Mouse (Mus musculus): ENCODE data around the gene Fut9. TPM values are rescaled to one million over a fixed set of nuclear protein-coding genes. Genes with fewer than 3 reads are reported as not detected.

Fut9 gene
- polyA plus RNA-seq (2015; fragmentation: Nextera tagmentation; extraction: Ambion mirVana) = 0.40 and 0.70 TPM in 2 replicates

DNA sequence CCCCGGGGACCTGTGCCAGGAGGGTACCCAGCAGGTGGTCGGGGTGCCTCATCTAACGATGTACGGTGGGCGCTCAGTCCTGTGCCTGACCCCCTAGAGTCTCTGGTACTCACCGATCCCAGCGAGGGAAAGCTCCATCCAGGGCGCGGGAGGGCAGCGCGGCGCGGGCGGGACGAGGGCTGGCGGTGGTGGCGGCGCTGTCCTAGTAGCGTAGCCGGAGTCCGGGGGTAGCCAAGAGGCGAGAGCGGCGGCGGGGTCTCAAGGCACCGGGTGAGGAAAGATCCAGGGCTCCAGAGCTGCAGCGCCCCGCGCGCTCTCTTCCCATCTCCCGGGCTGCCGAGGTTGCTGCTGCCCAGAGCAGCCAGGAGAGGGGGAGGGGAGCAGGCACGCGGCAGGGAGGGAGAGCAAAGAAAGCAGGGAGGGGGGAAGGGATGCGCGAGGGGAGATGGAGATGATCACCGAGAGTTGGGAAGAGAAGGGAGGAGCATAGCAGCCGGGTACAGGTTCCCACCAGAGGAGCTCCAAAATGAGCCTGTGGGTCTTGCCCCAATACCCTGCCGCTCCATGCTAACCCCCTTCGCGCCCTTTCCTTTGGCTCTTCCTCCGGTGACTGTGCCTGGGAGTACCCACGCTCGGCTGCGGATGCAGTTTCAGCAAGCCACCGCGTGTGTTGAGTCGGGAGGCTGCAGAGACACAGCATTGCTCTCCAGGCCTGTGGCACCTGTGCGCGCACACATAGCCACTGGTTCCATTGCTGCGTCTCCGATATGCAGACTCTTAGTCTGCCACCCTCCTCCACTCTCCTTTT, at the start of gene Fut9:
Gene Fut9, minus strand, starts transcription at position 769 of the 808 bp plus-strand sequence.
- H3K4me3 ChIP-seq = peak within 1 kb of the TSS; percentile 47
- H3K36me3 ChIP-seq = no peaks in the 10 kb centered on the region
- peaks cover 31% of the 10 kb centered on the region for H3K27me3 ChIP-seq
- H3K9ac ChIP-seq = peak within 1 kb of the TSS; percentile 68
- ATAC-seq (ENCODE audit: insufficient number of reproducible peaks, insufficient read depth, low FRiP score, low TSS enrichment, low read depth) = peak; percentile 70
- WGBS = under 1% methylated on average over 48 of the region's 52 CpGs
- H3K9me3 ChIP-seq = no peaks in the 10 kb centered on the region
- no peak within 1 kb of the TSS for H3K27ac ChIP-seq
- peaks cover 11% of the 10 kb centered on the region; the same call in 1 of the 2 replicates for H3K4me1 ChIP-seq
- peak within 1 kb of the TSS; percentile 86 for H3K4me2 ChIP-seq

DNA sequence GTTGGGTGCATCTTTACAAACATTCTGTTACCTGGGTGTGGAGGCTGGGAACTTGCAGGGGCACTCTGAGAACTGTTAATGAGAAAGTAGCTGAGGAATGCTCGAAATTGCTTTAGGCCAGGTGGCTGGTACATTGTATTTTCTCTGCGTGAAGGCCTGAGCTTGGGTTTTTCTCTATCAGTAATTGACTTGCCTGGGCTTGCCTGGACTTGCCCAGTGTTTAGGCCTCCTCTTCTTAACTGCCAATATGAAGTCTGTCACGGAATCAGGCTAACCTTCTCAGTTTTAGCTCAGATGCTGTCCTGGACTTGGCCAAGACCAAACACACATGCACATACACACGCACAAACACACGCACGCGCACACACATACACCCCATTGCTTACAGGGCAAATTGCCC, 15.7 kb upstream of the Fut9 start:
- Histone ChIP-seq H3K9me3 (no peaks in the 10 kb centered on the region), H3K36me3 (no peaks in the 10 kb centered on the region), H3K27me3 (no peaks in the 10 kb centered on the region), H3K4me3 (no peak overlapping the region), H3K4me2 (no peak overlapping the region), H3K4me1 (no peaks in the 10 kb centered on the region), H3K9ac (no peak overlapping the region), H3K27ac (no peak overlapping the region)
- ATAC-seq (ENCODE audit: insufficient number of reproducible peaks, insufficient read depth, low FRiP score, low TSS enrichment, low read depth) = no peak
- 83% methylated on average over 7 of the region's 7 CpGs for WGBS

DNA sequence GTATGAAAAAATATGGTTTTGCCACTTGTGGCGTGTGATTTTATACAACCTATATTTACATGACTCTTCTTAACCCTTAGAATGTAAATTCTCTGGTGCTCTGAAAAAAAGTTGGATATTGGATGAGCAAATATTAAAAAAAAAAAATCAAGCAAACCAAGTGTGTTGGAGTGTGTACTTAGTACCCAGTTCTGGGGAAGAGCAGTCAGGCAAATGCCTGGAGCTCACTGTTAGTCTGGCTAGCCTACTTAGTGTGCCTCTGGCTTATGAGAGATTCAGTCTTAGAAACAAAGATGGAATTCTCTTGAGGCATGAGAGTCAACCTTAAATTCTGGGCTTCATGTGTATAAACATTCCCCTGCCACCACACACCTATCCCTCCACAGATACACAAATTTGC, 13.3 kb upstream of the Fut9 start:
- 87% methylated on average over 1 of the region's 1 CpGs for WGBS
- H3K4me2 ChIP-seq = no peak overlapping the region
- H3K4me1 ChIP-seq = no peaks in the 10 kb centered on the region
- H3K36me3 ChIP-seq = no peaks in the 10 kb centered on the region
- H3K9me3 ChIP-seq = no peaks in the 10 kb centered on the region
- H3K4me3 ChIP-seq = no peak overlapping the region
- no peak overlapping the region for H3K9ac ChIP-seq
- H3K27ac ChIP-seq = no peak overlapping the region
- no peaks in the 10 kb centered on the region for H3K27me3 ChIP-seq
- ATAC-seq (ENCODE audit: insufficient number of reproducible peaks, insufficient read depth, low FRiP score, low TSS enrichment, low read depth) = no peak

DNA sequence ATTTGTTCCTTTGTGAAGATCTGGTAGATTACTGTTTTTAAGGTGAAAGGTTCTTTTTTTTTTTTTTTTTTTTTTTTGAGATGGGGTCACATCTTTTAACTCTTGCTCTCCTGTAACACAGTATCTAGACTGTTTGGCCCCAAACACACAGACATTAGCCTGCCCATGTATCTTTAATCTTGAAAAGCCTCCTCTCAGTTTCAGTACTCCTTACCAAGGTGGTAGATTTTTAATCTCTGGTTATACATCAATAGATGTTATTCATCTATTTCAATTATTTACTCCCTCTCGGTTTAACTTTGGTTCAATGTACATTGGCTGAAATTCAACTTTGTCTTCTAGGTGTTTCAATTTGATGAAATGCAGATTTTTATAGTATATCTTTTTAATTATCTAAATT, 10.0 kb upstream of the Fut9 start:
- Histone ChIP-seq H3K9ac (no peak overlapping the region), H3K4me3 (no peak overlapping the region), H3K27ac (no peak overlapping the region), H3K36me3 (no peaks in the 10 kb centered on the region), H3K4me2 (no peak overlapping the region), H3K9me3 (no peaks in the 10 kb centered on the region), H3K4me1 (no peaks in the 10 kb centered on the region), H3K27me3 (no peaks in the 10 kb centered on the region)
- 80% methylated on average over 1 of the region's 1 CpGs for WGBS
- no peak for ATAC-seq (ENCODE audit: insufficient number of reproducible peaks, insufficient read depth, low FRiP score, low TSS enrichment, low read depth)

DNA sequence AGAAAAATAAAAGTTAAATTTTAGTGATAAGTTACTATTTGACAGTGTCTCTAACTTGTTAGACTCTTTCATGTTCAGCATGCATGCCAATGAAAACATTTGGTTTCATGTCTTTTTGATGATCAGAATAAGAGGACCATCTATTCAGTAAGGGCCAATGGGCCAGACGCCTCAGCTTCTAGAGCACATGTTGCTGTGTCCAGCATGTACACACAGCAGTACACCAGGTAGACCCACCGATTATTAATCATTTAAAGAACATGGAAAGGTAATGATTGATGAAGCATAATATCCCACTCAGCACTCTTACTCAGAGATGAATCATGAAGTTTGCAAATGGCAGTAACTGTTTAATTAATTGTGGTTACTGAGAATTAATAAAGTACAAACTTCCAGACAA, 1.7 kb upstream of the Fut9 start:
- ATAC-seq (ENCODE audit: insufficient number of reproducible peaks, insufficient read depth, low FRiP score, low TSS enrichment, low read depth) = no peak
- no peak overlapping the region for H3K9ac ChIP-seq
- 78% methylated on average over 2 of the region's 2 CpGs for WGBS

GRCm38 (mm10) chr4:25800284-25800616, 206 bp upstream of the Fut9 start:
- peaks cover 11% of the 10 kb centered on the region; the same call in 1 of the 2 replicates for H3K4me1 ChIP-seq
- peak overlapping the region; percentile 68; the same call in 1 of the 2 replicates for H3K9ac ChIP-seq
- H3K9me3 ChIP-seq = no peaks in the 10 kb centered on the region
- peak overlapping the region; percentile 47 for H3K4me3 ChIP-seq
- peaks cover 31% of the 10 kb centered on the region for H3K27me3 ChIP-seq
- H3K4me2 ChIP-seq = peak overlapping the region; percentile 86
- no peaks in the 10 kb centered on the region for H3K36me3 ChIP-seq
- WGBS = 2% methylated on average over 5 of the region's 5 CpGs
- ATAC-seq (ENCODE audit: insufficient number of reproducible peaks, insufficient read depth, low FRiP score, low TSS enrichment, low read depth) = no peak
- no peak overlapping the region for H3K27ac ChIP-seq

More for the DNA sequence above, 1.7 kb upstream of the Fut9 start:
- Histone ChIP-seq H3K4me2 (no peak overlapping the region), H3K36me3 (no peaks in the 10 kb centered on the region), H3K4me3 (no peak overlapping the region), H3K9me3 (no peaks in the 10 kb centered on the region), H3K27me3 (peaks cover 31% of the 10 kb centered on the region), H3K27ac (no peak overlapping the region), H3K4me1 (peaks cover 11% of the 10 kb centered on the region; the same call in 1 of the 2 replicates)

DNA sequence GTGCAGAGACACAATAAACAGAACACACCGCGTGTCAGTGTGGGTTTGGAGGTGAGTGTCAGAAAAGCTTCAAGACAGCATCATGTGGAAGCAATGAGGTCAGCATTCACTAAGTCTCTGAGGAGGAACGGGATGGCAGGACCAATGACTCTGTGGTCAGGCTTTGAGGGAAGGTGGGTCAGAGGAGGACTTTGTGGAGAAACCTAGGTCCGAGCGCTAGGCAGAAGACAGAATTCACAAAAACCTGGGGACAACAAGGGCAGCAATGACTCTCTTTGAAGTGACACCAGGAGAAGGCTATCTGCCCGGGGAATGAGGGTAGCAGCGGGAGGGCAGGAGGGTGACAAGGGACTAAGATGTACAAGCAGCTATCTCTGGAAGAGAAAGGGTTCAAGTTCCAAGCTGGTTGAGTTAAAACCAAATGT, 981 bp downstream of the Fut9 start:
- H3K27me3 ChIP-seq = peaks cover 31% of the 10 kb centered on the region
- peak overlapping the region; percentile 68; the same call in 1 of the 2 replicates for H3K9ac ChIP-seq
- no peaks in the 10 kb centered on the region for H3K9me3 ChIP-seq
- under 1% methylated on average over 7 of the region's 7 CpGs for WGBS
- ATAC-seq (ENCODE audit: insufficient number of reproducible peaks, insufficient read depth, low FRiP score, low TSS enrichment, low read depth) = no peak
- H3K36me3 ChIP-seq = no peaks in the 10 kb centered on the region
- no peak overlapping the region for H3K27ac ChIP-seq
- H3K4me1 ChIP-seq = peaks cover 11% of the 10 kb centered on the region; the same call in 1 of the 2 replicates
- peak overlapping the region; percentile 47 for H3K4me3 ChIP-seq
- H3K4me2 ChIP-seq = peak overlapping the region; percentile 86

DNA sequence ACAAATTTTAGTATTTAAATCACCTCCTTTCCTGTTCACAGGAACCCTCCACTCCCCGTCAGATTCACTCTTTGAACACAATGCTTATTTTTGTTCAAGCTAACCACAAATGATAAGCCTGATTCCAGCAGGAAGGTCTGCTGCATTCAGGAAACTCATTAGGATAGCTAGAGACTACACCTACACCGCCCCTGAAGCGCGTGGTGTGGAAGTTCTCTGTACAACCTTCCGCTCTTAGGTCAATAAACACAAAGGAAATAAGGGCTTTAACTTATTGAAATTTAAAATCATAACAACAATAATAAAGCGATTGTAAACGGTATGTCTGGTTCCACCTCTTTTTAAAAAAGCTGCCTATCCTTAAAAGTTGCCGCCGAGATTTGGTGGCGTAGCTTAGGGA, 1.6 kb downstream of the Fut9 start:
- Histone ChIP-seq H3K9ac (no peak overlapping the region), H3K9me3 (no peaks in the 10 kb centered on the region), H3K4me2 (peak overlapping the region; percentile 86), H3K27me3 (peaks cover 31% of the 10 kb centered on the region), H3K4me3 (peak overlapping the region; percentile 47; the same call in 1 of the 2 replicates), H3K36me3 (no peaks in the 10 kb centered on the region), H3K4me1 (peaks cover 11% of the 10 kb centered on the region; the same call in 1 of the 2 replicates), H3K27ac (no peak overlapping the region)
- 22% methylated on average over 10 of the region's 10 CpGs for WGBS
- ATAC-seq (ENCODE audit: insufficient number of reproducible peaks, insufficient read depth, low FRiP score, low TSS enrichment, low read depth) = no peak

GRCm38 (mm10) chr4:25796149-25796548, 3.9 kb downstream of the Fut9 start:
- ATAC-seq (ENCODE audit: insufficient number of reproducible peaks, insufficient read depth, low FRiP score, low TSS enrichment, low read depth) = no peak
- Histone ChIP-seq H3K4me2 (no peak overlapping the region), H3K4me3 (no peak overlapping the region), H3K36me3 (no peaks in the 10 kb centered on the region), H3K9me3 (no peaks in the 10 kb centered on the region), H3K27me3 (peaks cover 31% of the 10 kb centered on the region), H3K27ac (no peak overlapping the region), H3K9ac (no peak overlapping the region), H3K4me1 (peaks cover 11% of the 10 kb centered on the region; the same call in 1 of the 2 replicates)
- 41% methylated on average over 3 of the region's 3 CpGs for WGBS

- no peaks in the 10 kb centered on the region for H3K9me3 ChIP-seq
- H3K27me3 ChIP-seq = no peaks in the 10 kb centered on the region
- no peak overlapping the region for H3K27ac ChIP-seq
- H3K4me2 ChIP-seq = no peak overlapping the region
- no peak overlapping the region for H3K9ac ChIP-seq
- 90% methylated on average over 4 of the region's 4 CpGs for WGBS
- no peaks in the 10 kb centered on the region for H3K4me1 ChIP-seq
- ATAC-seq (ENCODE audit: insufficient number of reproducible peaks, insufficient read depth, low FRiP score, low TSS enrichment, low read depth) = no peak
- H3K36me3 ChIP-seq = no peaks in the 10 kb centered on the region
- no peak overlapping the region for H3K4me3 ChIP-seq
These were observed 14.8 kb downstream of the Fut9 start for GRCm38 (mm10) chr4:25785276-25785675.

GRCm38 (mm10) chr4:25768657-25769056, 31.4 kb downstream of the Fut9 start:
- Histone ChIP-seq H3K4me2 (no peak overlapping the region), H3K27ac (no peak overlapping the region), H3K36me3 (no peaks in the 10 kb centered on the region), H3K4me3 (no peak overlapping the region), H3K27me3 (no peaks in the 10 kb centered on the region), H3K9ac (no peak overlapping the region), H3K4me1 (no peaks in the 10 kb centered on the region), H3K9me3 (no peaks in the 10 kb centered on the region)
- WGBS = 26% methylated on average over 3 of the region's 3 CpGs
- ATAC-seq (ENCODE audit: insufficient number of reproducible peaks, insufficient read depth, low FRiP score, low TSS enrichment, low read depth) = no peak

GRCm38 (mm10) chr4:25763091-25763490, 37.0 kb downstream of the Fut9 start:
- Histone ChIP-seq H3K9ac (no peak overlapping the region), H3K4me1 (no peaks in the 10 kb centered on the region), H3K4me2 (no peak overlapping the region), H3K4me3 (no peak overlapping the region), H3K27ac (no peak overlapping the region), H3K9me3 (no peaks in the 10 kb centered on the region), H3K36me3 (no peaks in the 10 kb centered on the region), H3K27me3 (no peaks in the 10 kb centered on the region)
- ATAC-seq (ENCODE audit: insufficient number of reproducible peaks, insufficient read depth, low FRiP score, low TSS enrichment, low read depth) = no peak
